In genomic region chr12:20990579-20990978, GRCm38 (mm10) we compare ENCODE assay signal across 8 mouse cellular contexts. TPM values are rescaled to one million over a fixed set of nuclear protein-coding genes. Genes with fewer than 3 reads are reported as not detected.
DNase-seq lines count a peak whose midpoint lies in the region; ATAC-seq lines count a peak whose summit lies in the region.
"Not testable (repeated sequence)": the region's sequence is repeated elsewhere in the genome, so short reads cannot be mapped to it uniquely, and the experiment has no call there.

No protein-coding gene starts in this region.

- peak overlapping the region; percentile 67 for H3K4me3 ChIP-seq in embryonic facial prominence, embryonic 10.5 days
- H3K4me3 ChIP-seq in hindbrain, embryonic 15.5 days, result peak overlapping the region; percentile 51
- H3K4me3 ChIP-seq in limb, embryonic 11.5 days (ENCODE audit: low read depth, low read length), result peak overlapping the region; percentile 37

- H3K9me3 ChIP-seq in embryonic facial prominence, embryonic 10.5 days; hindbrain, embryonic 15.5 days; limb, embryonic 11.5 days (ENCODE audit: control insufficient read depth, low read length): not testable (repeated sequence)

- 0% methylated on average over 51 of the region's 52 CpGs for WGBS in embryonic facial prominence, embryonic 10.5 days
- under 1% methylated on average over 44 of the region's 52 CpGs for WGBS in hindbrain, embryonic 15.5 days
- under 1% methylated on average over 43 of the region's 52 CpGs for WGBS in limb, embryonic 11.5 days

- H3K36me3 ChIP-seq in embryonic facial prominence, embryonic 10.5 days (replicated peaks); hindbrain, embryonic 15.5 days; limb, embryonic 11.5 days (ENCODE audit: control insufficient read depth, insufficient read depth, low read length): not testable (repeated sequence)

- H3K4me1 ChIP-seq in embryonic facial prominence, embryonic 10.5 days; hindbrain, embryonic 15.5 days (replicated peaks); limb, embryonic 11.5 days (ENCODE audit: control insufficient read depth, insufficient read depth, low read length): not testable (repeated sequence)

- DNase-seq in Muller cell, postnatal 12 days (ENCODE audit: inconsistent ontology term), result peak; percentile 32
- DNase-seq in embryonic facial prominence, embryonic 10.5 days (ENCODE audit: low spot score), result peak; percentile 50
- DNase-seq in gastrocnemius, postnatal 14 days, result peak; percentile 3
- DNase-seq in limb, embryonic 11.5 days (ENCODE audit: low spot score), result peak; percentile 49
- DNase-seq in lung, postnatal 10 days, result peak; percentile 1
- peak; percentile 1 for DNase-seq in ovary, postnatal 14 days (ENCODE audit: low spot score)
- DNase-seq in testis, postnatal 10 days (ENCODE audit: low spot score), result peak; percentile 37

- not testable (repeated sequence) for ATAC-seq in hindbrain, embryonic 15.5 days (ENCODE audit: low FRiP score, low read depth); limb, embryonic 11.5 days (ENCODE audit: insufficient number of reproducible peaks, low FRiP score, low TSS enrichment, low read depth)

- H3K27ac ChIP-seq in embryonic facial prominence, embryonic 10.5 days (replicated peaks), result peak overlapping the region; percentile 86
- peak overlapping the region; percentile 72 for H3K27ac ChIP-seq in hindbrain, embryonic 15.5 days (replicated peaks)
- H3K27ac ChIP-seq in limb, embryonic 11.5 days (replicated peaks; ENCODE audit: low read depth, low read length), result not testable (repeated sequence)

- H3K4me2 ChIP-seq in hindbrain, embryonic 15.5 days, result peak overlapping the region; percentile 50
- H3K4me2 ChIP-seq in limb, embryonic 11.5 days (ENCODE audit: low read depth, severe bottlenecking), result not testable (repeated sequence)

- H3K27me3 ChIP-seq in embryonic facial prominence, embryonic 10.5 days (replicated peaks; ENCODE audit: low read depth, poor library complexity, severe bottlenecking); hindbrain, embryonic 15.5 days; limb, embryonic 11.5 days (ENCODE audit: control insufficient read depth, insufficient read depth, low read length): not testable (repeated sequence)

- H3K9ac ChIP-seq in hindbrain, embryonic 15.5 days, result peak overlapping the region; percentile 59
- peak overlapping the region; percentile 52 for H3K9ac ChIP-seq in limb, embryonic 11.5 days (ENCODE audit: low read length)

- intact Hi-C loops in gastrocnemius, postnatal 14 days (cut with DNase I; ENCODE audit: low total_unique reads), result not testable (repeated sequence)

RNA-seq across cellular contexts. Expression of gene Asap2, which starts 0.3 kb away (rescaled TPM):
- 15.0 and 15.2 TPM in 2 replicates for polyA plus RNA-seq in embryonic facial prominence, embryonic 10.5 days (2016; fragmentation: Nextera tagmentation; extraction: Ambion mirVana)
- 1 to 10 TPM; 7.1 to 8.1 TPM for total RNA-seq in gastrocnemius, postnatal 14 days (2021)
- polyA plus RNA-seq in hindbrain, embryonic 15.5 days (2015; fragmentation: Nextera tagmentation; extraction: Ambion mirVana), result 10.7 and 12.3 TPM in 2 replicates
- 19.0 and 22.8 TPM in 2 replicates for polyA plus RNA-seq in limb, embryonic 11.5 days (2014; fragmentation: Nextera tagmentation; extraction: Ambion mirVana)
